Mouse (Mus musculus) CH12.LX (cell line): ENCODE data around the gene Fam69b. TPM values are rescaled to one million over a fixed set of nuclear protein-coding genes. Genes with fewer than 3 reads are reported as not detected.

Source experiments
- DNase-seq: peaks from one replicate; pipeline ENCODE4 v3.0.0-alpha.2; 2013; ENCODE audit errors: extremely low read depth
- H3K27ac ChIP-seq: 2 replicates; pipeline ENCODE4 v1.5.1; 2012; ENCODE audit warnings: low read depth, mild to moderate bottlenecking, control low read depth, moderate library complexity; ENCODE audit not compliant: insufficient read depth
- H3K27me3 ChIP-seq: replicated peaks from 2 replicates; pipeline ENCODE3; 2012; ENCODE audit warnings: inconsistent platforms
- H3K36me3 ChIP-seq, 2 experiments: replicated peaks in 1 of 2; 2 replicates each; pipeline versions ENCODE3 to v1.6.1; 2012; ENCODE audit warnings: inconsistent platforms in 1 of 2, low read length in 1 of 2, mild to moderate bottlenecking in 1 of 2, mixed read lengths in 1 of 2, moderate library complexity in 1 of 2; ENCODE audit not compliant: control insufficient read depth in 1 of 2, insufficient read depth in 1 of 2
- H3K4me1 ChIP-seq, 2 experiments: 2 replicates each; pipeline ENCODE4 v1.6.1; 2012; ENCODE audit warnings: inconsistent platforms in 1 of 2, moderate library complexity in 1 of 2; ENCODE audit not compliant: insufficient read depth in 2 of 2, control insufficient read depth in 1 of 2
- H3K4me2 ChIP-seq: 2 replicates; pipeline ENCODE4 v1.6.1; 2012; ENCODE audit warnings: low read depth, mild to moderate bottlenecking, control low read depth; ENCODE audit not compliant: poor library complexity, insufficient read depth, severe bottlenecking
- H3K4me3 ChIP-seq, 3 experiments: fragments of 150-350 bp in 1 of 3; sonication (generic) in 1 of 3; replicated peaks in 1 of 3; 2 replicates each; pipeline versions ENCODE3 to v1.5.1; 2011 to 2012; ENCODE audit warnings: low read depth in 2 of 3, low read length in 2 of 3, mild to moderate bottlenecking in 2 of 3, moderate library complexity in 2 of 3, control low read depth in 1 of 3, improper control_type of control experiment in 1 of 3, inconsistent platforms in 1 of 3, mixed read lengths in 1 of 3; ENCODE audit not compliant: poor library complexity in 1 of 3
- H3K79me2 ChIP-seq: replicated peaks from 2 replicates; pipeline ENCODE4 v1.6.1; 2012; ENCODE audit warnings: mild to moderate bottlenecking, moderate library complexity; ENCODE audit not compliant: control insufficient read depth, poor library complexity, insufficient read depth, severe bottlenecking; ENCODE audit errors: extremely low read depth
- H3K9ac ChIP-seq: 2 replicates; pipeline ENCODE4 v1.6.1; 2012; ENCODE audit warnings: low read depth, mild to moderate bottlenecking, control low read depth, moderate library complexity; ENCODE audit not compliant: insufficient read depth
- H3K9me3 ChIP-seq: replicated peaks from 2 replicates; pipeline ENCODE3; 2012; ENCODE audit warnings: low read length, inconsistent platforms, mixed read lengths
- BHLHE40 ChIP-seq: IDR thresholded peaks from 2 replicates; pipeline ENCODE4 v1.6.1; 2011; ENCODE audit warnings: mild to moderate bottlenecking, low read depth, low read length, improper control_type of control experiment
- CTCF ChIP-seq, 2 experiments: IDR thresholded peaks in 1 of 2; conservative IDR thresholded peaks in 1 of 2; 2 replicates each; pipeline ENCODE4 v1.5.1; 2011 to 2012; ENCODE audit warnings: low read depth in 2 of 2, low read length in 2 of 2, improper control_type of control experiment in 1 of 2, inconsistent platforms in 1 of 2, mild to moderate bottlenecking in 1 of 2, moderate library complexity in 1 of 2
- EP300 ChIP-seq: IDR thresholded peaks from 2 replicates; pipeline ENCODE4 v1.6.1; 2011; ENCODE audit warnings: low read length, improper control_type of control experiment
- ETS1 ChIP-seq: conservative IDR thresholded peaks from 2 replicates; pipeline ENCODE4 v1.6.1; 2012; ENCODE audit warnings: low read depth, mild to moderate bottlenecking, inconsistent platforms, low read length, improper control_type of control experiment, moderate library complexity
- GABPA ChIP-seq: IDR thresholded peaks from 2 replicates; pipeline ENCODE4 v1.6.1; 2012; ENCODE audit warnings: low read depth, low read length, improper control_type of control experiment, inconsistent platforms; ENCODE audit not compliant: insufficient replicate concordance
- HCFC1 ChIP-seq: IDR thresholded peaks from 2 replicates; pipeline ENCODE4 v1.6.1; 2012; ENCODE audit warnings: low read depth, mild to moderate bottlenecking, inconsistent platforms, low read length, improper control_type of control experiment
- JUND ChIP-seq: conservative IDR thresholded peaks from 2 replicates; pipeline ENCODE4 v1.6.1; 2011; ENCODE audit warnings: low read depth, low read length, improper control_type of control experiment
- MAFK ChIP-seq: IDR thresholded peaks from 2 replicates; pipeline ENCODE4 v1.6.1; 2011; ENCODE audit warnings: low read length, improper control_type of control experiment; ENCODE audit not compliant: insufficient replicate concordance
- MAX ChIP-seq: IDR thresholded peaks from 2 replicates; pipeline ENCODE4 v1.6.1; 2011; ENCODE audit warnings: low read length, improper control_type of control experiment
- MAZ ChIP-seq: IDR thresholded peaks from 2 replicates; pipeline ENCODE4 v1.6.1; 2012; ENCODE audit warnings: low read depth, mild to moderate bottlenecking, inconsistent platforms, low read length, improper control_type of control experiment, moderate library complexity
- PAX5 ChIP-seq: IDR thresholded peaks from 2 replicates; pipeline ENCODE4 v1.6.1; 2012; ENCODE audit warnings: low read length, inconsistent platforms, mixed read lengths
- POLR2A ChIP-seq: IDR thresholded peaks from 2 replicates; pipeline ENCODE4 v1.6.1; 2011; ENCODE audit warnings: low read depth, mild to moderate bottlenecking, improper control_type of control experiment, low read length
- RCOR1 ChIP-seq: conservative IDR thresholded peaks from 2 replicates; pipeline ENCODE4 v1.6.1; 2012; ENCODE audit warnings: low read depth, mild to moderate bottlenecking, inconsistent platforms, low read length, improper control_type of control experiment
- SIN3A ChIP-seq: IDR thresholded peaks from 2 replicates; pipeline ENCODE4 v1.6.1; 2012; ENCODE audit warnings: low read length, improper control_type of control experiment, inconsistent platforms
- TBP ChIP-seq: conservative IDR thresholded peaks from 2 replicates; pipeline ENCODE4 v1.6.1; 2011; ENCODE audit warnings: low read depth, low read length, improper control_type of control experiment
- UBTF ChIP-seq: IDR thresholded peaks from 2 replicates; pipeline ENCODE4 v1.6.1; 2012; ENCODE audit warnings: low read depth, mild to moderate bottlenecking, inconsistent platforms, low read length, improper control_type of control experiment, moderate library complexity
- USF1 ChIP-seq: IDR thresholded peaks from 2 replicates; pipeline ENCODE4 v1.6.1; 2014; ENCODE audit warnings: low read depth, mild to moderate bottlenecking, inconsistent platforms, low read length, improper control_type of control experiment
- ZNF384 ChIP-seq: IDR thresholded peaks from 2 replicates; pipeline ENCODE4 v1.6.1; 2012; ENCODE audit warnings: low read depth, low read length, improper control_type of control experiment, inconsistent platforms
- dilution Hi-C: fragments of 300-500 bp; cut with MboI; formaldehyde crosslinking; loops from 2 replicates; pipeline ENCODE4 v1.14.3; 2020; ENCODE audit warnings: low sequenced_read_pairs; ENCODE audit not compliant: extremely low pct_unique_long_range_greater_than_20kb, extremely low pct_ligation_motif_present
- in situ Hi-C: fragments of 300-500 bp; cut with MboI; formaldehyde crosslinking; loops from 3 replicates; pipeline ENCODE4 v1.14.3; 2019; ENCODE audit warnings: low sequenced_read_pairs, low pct_ligation_motif_present, low pct_unique_long_range_greater_than_20kb, mixed read lengths
- polyA plus RNA-seq: library from polyadenylated mRNA; unstranded; fragments of >175 nt; gene quantifications from 2 replicates; pipeline ENCODE4 v1.2.1, GENCODE M21; 2012; ENCODE audit warnings: low read depth; ENCODE audit not compliant: insufficient read length
- total RNA-seq, 2 experiments: library from RNA; depleted of rRNA; stranded (reverse); fragments of 300-350 nt in 1 of 2; fragments of >200 nt in 1 of 2; gene quantifications; 2 replicates each; pipeline ENCODE4 v1.2.3; 2012 to 2014

Fam69b gene
- total and polyA plus RNA-seq, 3 experiments: 0.16 to 1.2 TPM; not detected in 1

GRCm38 (mm10) chr2:26621246-26621645 lies 7.0 kb upstream of the Fam69b start:
- Histone ChIP-seq H3K9ac (no peak overlapping the region), H3K27ac (no peak overlapping the region), H3K4me2 (no peak overlapping the region), H3K9me3 (peaks cover 3% of the 10 kb centered on the region), H3K27me3 (peaks cover 38% of the 10 kb centered on the region), H3K4me1 (no peaks in the 10 kb centered on the region), H3K4me3 (no peak overlapping the region), H3K79me2 (no peaks in the 10 kb centered on the region), H3K36me3 (no peaks in the 10 kb centered on the region)
- TF ChIP-seq GABPA (no peak), POLR2A (no peak), ZNF384 (no peak), BHLHE40 (no peak), USF1 (no peak)
- in situ Hi-C loops: no loop called here
- DNase-seq: no peak
- dilution Hi-C loops: no loop called here

- H3K4me2 ChIP-seq: no peak overlapping the region
- TF ChIP-seq SIN3A: no peak
- no peak for TF ChIP-seq HCFC1
- TF ChIP-seq MAZ: no peak
- TF ChIP-seq UBTF: no peak
- TF ChIP-seq MAX: no peak
- TF ChIP-seq PAX5: no peak
- no peak for TF ChIP-seq ETS1
- no peak for TF ChIP-seq JUND
- no peak for TF ChIP-seq TBP
- TF ChIP-seq, all 38 proteins: peak for 0
- Histone ChIP-seq H3K4me3 (no peak overlapping the region), H3K9ac (no peak overlapping the region), H3K79me2 (no peaks in the 10 kb centered on the region), H3K27ac (no peak overlapping the region), H3K4me1 (no peaks in the 10 kb centered on the region), H3K27me3 (peaks cover 28% of the 10 kb centered on the region), H3K36me3 (no peaks in the 10 kb centered on the region), H3K9me3 (no peaks in the 10 kb centered on the region)
- dilution Hi-C loops: no loop called here
- in situ Hi-C loops: no loop called here
- DNase-seq: no peak
Observed at GRCm38 (mm10) chr2:26622984-26623383, 5.3 kb upstream of the Fam69b start.

- Histone ChIP-seq H3K27me3 (peaks cover 28% of the 10 kb centered on the region), H3K36me3 (no peaks in the 10 kb centered on the region), H3K4me3 (no peak overlapping the region), H3K4me2 (no peak overlapping the region), H3K4me1 (peaks cover 0 to under 1% of the 10 kb centered on the region in 2 experiments; a peak in 1 of 4 replicates), H3K9ac (no peak overlapping the region), H3K27ac (no peak overlapping the region), H3K9me3 (no peaks in the 10 kb centered on the region), H3K79me2 (no peaks in the 10 kb centered on the region)
- TF ChIP-seq RCOR1 (no peak), EP300 (no peak), CTCF (conservative IDR thresholded peaks at IDR 0.05 in 1 of 2, IDR thresholded peaks at IDR 0.05 in 1 of 2; ENCODE audit: low read depth in 2 of 2, low read length in 2 of 2) (no peak), MAFK (no peak)
- no peak for DNase-seq
- in situ Hi-C loops (no loop called here), dilution Hi-C loops (no loop called here)
Observed at GRCm38 (mm10) chr2:26625419-26625818, 2.8 kb upstream of the Fam69b start.
